Mouse (Mus musculus) embryonic facial prominence, embryonic 15.5 days (tissue): ENCODE data around the gene Gm12184. TPM values are rescaled to one million over a fixed set of nuclear protein-coding genes. Genes with fewer than 3 reads are reported as not detected.

Source experiments
- ATAC-seq: fragments of 200-750 bp; cut with Nextera tagmentation; 2 replicates; pipeline ENCODE4 v1.8.0; 2017; ENCODE audit warnings: low read depth, moderate TSS enrichment; ENCODE audit not compliant: insufficient number of reproducible peaks, low FRiP score, low TSS enrichment
- H3K27ac ChIP-seq: fragments of 300-500 bp; sonication (generic); replicated peaks from 2 replicates; pipeline ENCODE4 v1.5.1; 2015; ENCODE audit warnings: mild to moderate bottlenecking, inconsistent platforms
- H3K27me3 ChIP-seq: fragments of 300-500 bp; sonication (generic); 2 replicates; pipeline ENCODE4 v1.6.1; 2015; ENCODE audit warnings: inconsistent platforms
- H3K36me3 ChIP-seq: fragments of 300-500 bp; sonication (generic); 2 replicates; pipeline ENCODE4 v1.6.1; 2015; ENCODE audit warnings: mild to moderate bottlenecking, inconsistent platforms
- H3K4me1 ChIP-seq: fragments of 300-500 bp; sonication (generic); 2 replicates; pipeline ENCODE4 v1.6.1; 2015; ENCODE audit warnings: inconsistent platforms
- H3K4me2 ChIP-seq: fragments of 300-500 bp; sonication (generic); replicated peaks from 2 replicates; pipeline ENCODE4 v1.6.1; 2015; ENCODE audit warnings: mild to moderate bottlenecking, inconsistent platforms
- H3K4me3 ChIP-seq: fragments of 300-500 bp; sonication (generic); replicated peaks from 2 replicates; pipeline ENCODE4 v1.5.1; 2015; ENCODE audit warnings: mild to moderate bottlenecking, inconsistent platforms
- H3K9ac ChIP-seq: fragments of 300-500 bp; sonication (generic); 2 replicates; pipeline ENCODE4 v1.6.1; 2015; ENCODE audit warnings: inconsistent platforms
- H3K9me3 ChIP-seq: fragments of 300-500 bp; sonication (generic); replicated peaks from 2 replicates; pipeline ENCODE4 v1.6.1; 2016; ENCODE audit warnings: inconsistent platforms
- WGBS: fragments of 180-500 bp; shearing (Covaris S2); methylation state at CpG from one replicate; pipeline ENCODE4 v1.1.7; 2015; 5-methylcytosine and 5-hydroxymethylcytosine counted together
- polyA plus RNA-seq: library from polyadenylated mRNA; unstranded; fragments of >200 nt; fragmentation: Nextera tagmentation; extraction: Ambion mirVana; gene quantifications from 2 replicates; pipeline ENCODE4 v1.2.1, GENCODE M21; 2015

The Gm12184 gene
- polyA plus RNA-seq, 1 experiment from 2014 or later, result 2.3 TPM

- no peak for ATAC-seq
- Histone ChIP-seq H3K4me1 (peaks cover 13% of the 10 kb centered on the region), H3K9me3 (no peaks in the 10 kb centered on the region), H3K4me3 (peak overlapping the region; percentile 65), H3K36me3 (no peaks in the 10 kb centered on the region), H3K4me2 (peak overlapping the region; percentile 88), H3K9ac (peak overlapping the region; percentile 31; the same call in 1 of the 2 replicates), H3K27ac (no peak overlapping the region), H3K27me3 (no peaks in the 10 kb centered on the region; the same call in 1 of the 2 replicates)
- 15% methylated on average over 11 of the region's 11 CpGs for WGBS
Measured at GRCm38 (mm10) chr11:48836990-48837309, 10.5 kb upstream of the Gm12184 start.

- ATAC-seq, result no peak
- Histone ChIP-seq H3K9ac (no peak overlapping the region), H3K4me3 (no peak overlapping the region), H3K9me3 (no peaks in the 10 kb centered on the region), H3K4me2 (no peak overlapping the region), H3K36me3 (no peaks in the 10 kb centered on the region), H3K27ac (no peak overlapping the region), H3K4me1 (peaks cover 13% of the 10 kb centered on the region), H3K27me3 (no peaks in the 10 kb centered on the region; the same call in 1 of the 2 replicates)
- WGBS, result 67% methylated on average over 6 of the region's 6 CpGs
Measured at GRCm38 (mm10) chr11:48835923-48836322, 9.5 kb upstream of the Gm12184 start.

GRCm38 (mm10) chr11:48833731-48834639, 7.5 kb upstream of the Gm12184 start:
- H3K4me1 ChIP-seq, result peaks cover 13% of the 10 kb centered on the region
- under 1% methylated on average over 30 of the region's 30 CpGs for WGBS
- H3K4me3 ChIP-seq, result peak overlapping the region; percentile 60
- peak overlapping the region; percentile 48 for H3K9ac ChIP-seq
- peak; percentile 88 for ATAC-seq
- H3K27me3 ChIP-seq, result no peaks in the 10 kb centered on the region; the same call in 1 of the 2 replicates
- peak overlapping the region; percentile 50 for H3K4me2 ChIP-seq
- H3K27ac ChIP-seq, result peak overlapping the region; percentile 82
- no peaks in the 10 kb centered on the region for H3K36me3 ChIP-seq
- H3K9me3 ChIP-seq, result no peaks in the 10 kb centered on the region

- no peak overlapping the region for H3K27ac ChIP-seq
- no peaks in the 10 kb centered on the region; the same call in 1 of the 2 replicates for H3K27me3 ChIP-seq
- no peaks in the 10 kb centered on the region for H3K36me3 ChIP-seq
- H3K9ac ChIP-seq, result no peak overlapping the region
- H3K9me3 ChIP-seq, result no peaks in the 10 kb centered on the region
- H3K4me3 ChIP-seq, result peak overlapping the region; percentile 60
- ATAC-seq, result no peak
- H3K4me2 ChIP-seq, result peak overlapping the region; percentile 50
- 31% methylated on average over 9 of the region's 9 CpGs for WGBS
- peaks cover 8% of the 10 kb centered on the region for H3K4me1 ChIP-seq
Measured at GRCm38 (mm10) chr11:48833078-48833730, 6.7 kb upstream of the Gm12184 start.

GRCm38 (mm10) chr11:48831273-48831672, 4.8 kb upstream of the Gm12184 start:
- 83% methylated on average over 2 of the region's 2 CpGs for WGBS
- Histone ChIP-seq H3K4me2 (no peak overlapping the region), H3K4me1 (no peaks in the 10 kb centered on the region), H3K36me3 (no peaks in the 10 kb centered on the region), H3K27me3 (no peaks in the 10 kb centered on the region), H3K4me3 (no peak overlapping the region), H3K27ac (no peak overlapping the region), H3K9me3 (no peaks in the 10 kb centered on the region), H3K9ac (no peak overlapping the region)
- ATAC-seq, result no peak

GRCm38 (mm10) chr11:48830279-48830678, 3.8 kb upstream of the Gm12184 start:
- Histone ChIP-seq H3K4me3 (no peak overlapping the region), H3K9ac (no peak overlapping the region), H3K4me2 (no peak overlapping the region), H3K27me3 (no peaks in the 10 kb centered on the region), H3K4me1 (no peaks in the 10 kb centered on the region), H3K9me3 (no peaks in the 10 kb centered on the region), H3K36me3 (no peaks in the 10 kb centered on the region), H3K27ac (no peak overlapping the region)
- 57% methylated on average over 2 of the region's 2 CpGs for WGBS
- ATAC-seq, result no peak

GRCm38 (mm10) chr11:48827926-48828325, 1.5 kb upstream of the Gm12184 start:
- Histone ChIP-seq H3K27me3 (peaks cover 14% of the 10 kb centered on the region), H3K9me3 (no peaks in the 10 kb centered on the region), H3K9ac (no peak overlapping the region), H3K4me1 (peaks cover 11% of the 10 kb centered on the region; the same call in 1 of the 2 replicates), H3K4me3 (no peak overlapping the region), H3K36me3 (no peaks in the 10 kb centered on the region), H3K4me2 (no peak overlapping the region), H3K27ac (no peak overlapping the region)
- ATAC-seq, result no peak
- WGBS, result 50% methylated on average over 6 of the region's 6 CpGs

- Histone ChIP-seq H3K4me3 (peak overlapping the region; percentile 48), H3K27me3 (peaks cover 14% of the 10 kb centered on the region), H3K4me1 (peaks cover 11% of the 10 kb centered on the region; the same call in 1 of the 2 replicates), H3K9ac (peak overlapping the region; percentile 15; the same call in 1 of the 2 replicates), H3K27ac (peak overlapping the region; percentile 63), H3K4me2 (peak overlapping the region; percentile 54), H3K9me3 (no peaks in the 10 kb centered on the region), H3K36me3 (no peaks in the 10 kb centered on the region)
- no peak for ATAC-seq
- WGBS, result 0% methylated on average over 6 of the region's 6 CpGs
Measured at GRCm38 (mm10) chr11:48826752-48827096, 269 bp upstream of the Gm12184 start.

GRCm38 (mm10) chr11:48824311-48824830, 2.1 kb downstream of the Gm12184 start:
- Histone ChIP-seq H3K36me3 (no peaks in the 10 kb centered on the region), H3K4me2 (peak overlapping the region; percentile 61), H3K9me3 (no peaks in the 10 kb centered on the region), H3K4me3 (peak overlapping the region; percentile 38), H3K27me3 (peaks cover 14% of the 10 kb centered on the region), H3K4me1 (peaks cover 11% of the 10 kb centered on the region; the same call in 1 of the 2 replicates), H3K9ac (no peak overlapping the region), H3K27ac (no peak overlapping the region)
- 5% methylated on average over 22 of the region's 22 CpGs for WGBS
- no peak for ATAC-seq

- no peak for ATAC-seq
Measured at GRCm38 (mm10) chr11:48823536-48823972, 2.9 kb downstream of the Gm12184 start.

More at GRCm38 (mm10) chr11:48823536-48823972, 2.9 kb downstream of the Gm12184 start:
- Histone ChIP-seq H3K9ac (no peak overlapping the region), H3K4me3 (peak overlapping the region; percentile 38), H3K9me3 (no peaks in the 10 kb centered on the region), H3K27ac (no peak overlapping the region), H3K4me1 (peaks cover 11% of the 10 kb centered on the region; the same call in 1 of the 2 replicates), H3K27me3 (peaks cover 14% of the 10 kb centered on the region), H3K36me3 (no peaks in the 10 kb centered on the region), H3K4me2 (peak overlapping the region; percentile 61)
- WGBS, result under 1% methylated on average over 15 of the region's 15 CpGs
